Mouse (Mus musculus): ENCODE measurements around the gene Galntl6. TPM values are rescaled to one million over a fixed set of nuclear protein-coding genes. Genes with fewer than 3 reads are reported as not detected.

The Galntl6 gene
- polyA plus RNA-seq, 1 experiment from 2014 or later: 0.03 TPM

DNA sequence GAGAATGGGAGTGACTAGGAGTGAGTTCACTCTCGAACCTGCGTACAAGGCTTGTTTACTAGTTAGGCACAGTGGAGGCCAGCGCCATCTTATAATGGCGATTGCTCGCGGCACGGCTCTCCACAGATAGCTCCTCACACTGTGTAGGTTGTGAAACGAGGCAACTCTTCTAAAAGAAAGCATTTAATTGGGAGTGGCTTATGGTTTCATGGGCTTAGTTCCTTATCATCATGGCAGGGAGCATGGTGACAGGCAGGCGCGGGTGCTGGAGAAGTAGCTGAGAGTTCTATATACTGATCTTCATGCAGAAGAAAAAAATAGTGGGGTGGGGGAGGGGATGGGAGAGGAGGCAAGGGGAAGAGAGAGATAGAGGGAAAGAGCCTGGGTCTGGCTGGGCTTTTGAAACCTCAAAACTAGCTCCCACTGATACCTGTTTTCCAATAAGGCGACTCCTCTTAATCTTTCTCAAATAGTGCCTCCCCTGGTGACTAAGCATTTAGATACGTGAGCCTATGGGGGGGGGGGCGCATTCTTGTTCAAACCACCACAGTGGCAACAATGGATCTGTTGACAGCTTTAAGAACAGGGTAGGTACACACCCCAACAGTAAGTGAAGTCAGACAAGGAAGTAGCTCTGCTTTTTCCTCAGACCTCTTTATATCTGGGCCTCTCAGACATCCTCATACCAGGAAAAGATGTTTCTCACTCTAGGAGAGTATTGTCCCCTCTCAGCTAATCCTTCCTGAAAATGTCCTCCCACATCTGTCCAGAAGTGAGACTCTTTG is 1187.4 kb downstream of the Galntl6 start:
- no peaks in the 10 kb centered on the region for H3K36me3 ChIP-seq
- H3K27me3 ChIP-seq: no peaks in the 10 kb centered on the region
- no peaks in the 10 kb centered on the region for H3K9me3 ChIP-seq (replicated peaks)
- H3K4me2 ChIP-seq: no peak overlapping the region
- no peak overlapping the region for H3K27ac ChIP-seq
- H3K4me3 ChIP-seq (replicated peaks): no peak overlapping the region
- H3K4me1 ChIP-seq (replicated peaks): no peaks in the 10 kb centered on the region
- ATAC-seq (ENCODE audit: low read depth) (no peak), DNase-seq (no peak)
- H3K9ac ChIP-seq: no peak overlapping the region
- 74% methylated on average over 13 of the region's 13 CpGs for WGBS (ENCODE audit: insufficient replicate concordance)

Other genes starting within 250 kb of the Galntl6 start
- not detected in 2 replicates for gene BC030500, start 885 bp downstream of the Galntl6 start, polyA plus RNA-seq (2015; fragmentation: Nextera tagmentation; extraction: Ambion mirVana)